Mouse (Mus musculus) forebrain, embryonic 10.5 days (tissue): ENCODE measurements around the gene Zzz3. TPM values are rescaled to one million over a fixed set of nuclear protein-coding genes. Genes with fewer than 3 reads are reported as not detected.
"Not testable (repeated sequence)": the region's sequence is repeated elsewhere in the genome, so short reads cannot be mapped to it uniquely, and the experiment has no call there.

Source experiments
- DNase-seq: peaks from one replicate; pipeline ENCODE4 v3.0.0-alpha.2; 2017; ENCODE audit warnings: low spot score; ENCODE audit errors: extremely low spot score
- H3K27ac ChIP-seq: fragments of 300-500 bp; sonication (generic); 2 replicates; pipeline ENCODE4 v1.5.1; 2016; ENCODE audit warnings: mild to moderate bottlenecking
- H3K27me3 ChIP-seq: fragments of 300-500 bp; sonication (generic); 2 replicates; pipeline ENCODE4 v1.6.1; 2016; ENCODE audit warnings: mild to moderate bottlenecking; ENCODE audit not compliant: poor library complexity, severe bottlenecking
- H3K36me3 ChIP-seq: fragments of 300-500 bp; sonication (generic); replicated peaks from 2 replicates; pipeline ENCODE4 v1.6.1; 2016; ENCODE audit warnings: mild to moderate bottlenecking, moderate library complexity
- H3K4me1 ChIP-seq: fragments of 300-500 bp; sonication (generic); 2 replicates; pipeline ENCODE4 v1.6.1; 2016
- H3K4me3 ChIP-seq: fragments of 300-500 bp; sonication (generic); 2 replicates; pipeline ENCODE4 v1.5.1; 2016; ENCODE audit warnings: mild to moderate bottlenecking, moderate library complexity
- H3K9me3 ChIP-seq: fragments of 300-500 bp; sonication (generic); 2 replicates; pipeline ENCODE4 v1.6.1; 2016; ENCODE audit warnings: mild to moderate bottlenecking, moderate library complexity
- WGBS: fragments of 180-500 bp; shearing (Covaris S2); methylation state at CpG from one replicate; pipeline ENCODE4 v1.1.7; 2016; 5-methylcytosine and 5-hydroxymethylcytosine counted together
- polyA plus RNA-seq: library from polyadenylated mRNA; unstranded; fragments of >200 nt; fragmentation: Nextera tagmentation; extraction: Ambion mirVana; gene quantifications from 2 replicates; pipeline ENCODE4 v1.2.1, GENCODE M21; 2016

Zzz3 gene
- polyA plus RNA-seq, 1 experiment from 2014 or later = 56.4 TPM

DNA sequence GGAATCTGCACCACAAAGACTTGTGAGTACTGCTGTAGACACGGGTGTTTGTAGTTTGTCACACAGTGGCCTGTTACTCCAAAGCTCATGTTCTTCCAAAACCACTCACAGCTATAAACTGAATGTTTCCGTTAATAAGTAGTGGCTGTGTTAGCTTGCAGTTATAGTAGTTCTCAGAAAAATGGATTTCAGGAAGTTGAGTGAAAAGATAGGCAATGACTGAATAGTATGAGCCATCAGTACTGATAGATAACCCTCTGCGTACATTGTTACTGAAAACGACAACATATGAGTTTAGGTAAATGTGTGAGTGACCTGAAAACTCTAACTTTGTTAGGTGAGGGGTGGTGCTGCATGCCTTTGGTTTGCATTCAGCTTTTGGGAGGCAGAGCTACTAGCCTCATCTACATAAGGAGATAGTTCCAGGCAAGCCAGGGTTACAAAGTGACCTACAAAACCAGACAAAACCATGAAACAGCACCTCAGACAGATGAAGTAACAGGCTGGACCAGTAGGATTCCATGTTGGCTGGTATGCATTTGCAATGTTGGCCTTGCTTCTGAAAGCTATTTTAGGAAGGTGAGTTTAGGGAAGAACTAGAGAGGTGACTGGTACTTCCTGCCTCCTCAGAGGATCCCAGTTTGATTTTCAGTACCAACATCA is 10.8 kb downstream of the Zzz3 start:
- WGBS = 87% methylated on average over 4 of the region's 4 CpGs
- H3K27me3 ChIP-seq = no peaks in the 10 kb centered on the region
- no peak overlapping the region for H3K27ac ChIP-seq
- peaks cover 5% of the 10 kb centered on the region for H3K36me3 ChIP-seq
- DNase-seq = no peak
- H3K4me3 ChIP-seq = no peak overlapping the region
- peaks cover 9% of the 10 kb centered on the region for H3K4me1 ChIP-seq
- H3K9me3 ChIP-seq = no peaks in the 10 kb centered on the region

GRCm38 (mm10) chr3:152410980-152411551 is 15.8 kb downstream of the Zzz3 start:
- H3K9me3 ChIP-seq = no peaks in the 10 kb centered on the region
- 0 out of 2 replicates have a peak, but pooled peaks cover 4% of the 10 kb centered on the region for H3K4me1 ChIP-seq
- H3K36me3 ChIP-seq = peaks cover 5% of the 10 kb centered on the region
- DNase-seq = no peak
- WGBS = 89% methylated on average over 7 of the region's 7 CpGs
- H3K27me3 ChIP-seq = no peaks in the 10 kb centered on the region
- H3K27ac ChIP-seq = no peak overlapping the region
- no peak overlapping the region for H3K4me3 ChIP-seq

DNA sequence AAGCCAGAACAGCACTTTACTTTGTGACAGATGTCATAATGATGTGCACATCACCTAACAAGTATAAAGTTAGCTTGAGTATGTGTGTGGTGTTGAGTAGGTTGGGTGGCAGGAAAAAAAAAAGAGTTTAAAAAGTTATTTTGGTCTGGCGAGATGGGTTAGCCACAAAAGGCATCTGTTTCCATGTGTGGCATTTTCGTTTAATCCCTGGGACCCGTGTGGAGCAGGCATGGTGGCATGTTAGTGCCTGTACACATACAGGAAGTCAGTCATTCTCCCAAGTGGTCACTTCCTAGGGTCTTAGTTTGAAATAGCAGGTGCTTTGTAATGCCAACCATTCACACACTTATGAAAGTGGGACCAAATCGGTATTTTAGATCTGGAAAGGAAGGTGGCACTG is 17.1 kb downstream of the Zzz3 start:
- 0 out of 2 replicates have a peak, but pooled peaks cover 4% of the 10 kb centered on the region for H3K4me1 ChIP-seq
- no peak overlapping the region for H3K4me3 ChIP-seq
- H3K27me3 ChIP-seq = no peaks in the 10 kb centered on the region
- no peak overlapping the region for H3K27ac ChIP-seq
- no peak for DNase-seq
- peaks cover 5% of the 10 kb centered on the region for H3K36me3 ChIP-seq
- WGBS = 89% methylated on average over 4 of the region's 4 CpGs
- no peaks in the 10 kb centered on the region for H3K9me3 ChIP-seq

- peaks cover 65% of the 10 kb centered on the region for H3K36me3 ChIP-seq
- no peaks in the 10 kb centered on the region for H3K9me3 ChIP-seq
- 94% methylated on average over 8 of the region's 8 CpGs for WGBS
- DNase-seq = peak; percentile 6
- no peak overlapping the region for H3K27ac ChIP-seq
- H3K27me3 ChIP-seq = no peaks in the 10 kb centered on the region
- no peaks in the 10 kb centered on the region for H3K4me1 ChIP-seq
- H3K4me3 ChIP-seq = no peak overlapping the region
Observed at GRCm38 (mm10) chr3:152428925-152429324, 33.7 kb downstream of the Zzz3 start.

DNA sequence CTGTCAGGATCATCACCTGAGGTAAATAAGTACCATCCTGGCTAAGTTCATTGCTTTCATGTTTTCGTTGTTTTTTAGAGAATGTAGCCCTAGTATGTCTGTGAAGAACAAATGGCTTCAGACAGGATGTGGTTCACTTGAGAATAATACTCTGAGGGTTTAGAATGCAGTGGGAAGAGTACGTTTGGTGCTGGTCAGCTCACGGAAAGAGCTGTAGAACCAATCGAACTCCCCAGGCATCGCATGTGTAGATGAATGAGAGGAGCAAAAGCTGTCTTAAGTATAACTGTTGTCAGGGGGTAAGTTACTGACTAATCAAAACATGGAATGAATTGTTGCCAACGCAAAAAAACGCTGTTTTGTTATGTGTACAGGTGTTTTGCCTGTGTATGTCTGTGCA is 37.4 kb downstream of the Zzz3 start:
- DNase-seq = peak; percentile 5
- H3K9me3 ChIP-seq = no peaks in the 10 kb centered on the region
- no peaks in the 10 kb centered on the region for H3K4me1 ChIP-seq
- H3K27ac ChIP-seq = no peak overlapping the region
- WGBS = 95% methylated on average over 7 of the region's 7 CpGs
- H3K27me3 ChIP-seq = no peaks in the 10 kb centered on the region
- no peak overlapping the region for H3K4me3 ChIP-seq
- peaks cover 71% of the 10 kb centered on the region for H3K36me3 ChIP-seq

DNA sequence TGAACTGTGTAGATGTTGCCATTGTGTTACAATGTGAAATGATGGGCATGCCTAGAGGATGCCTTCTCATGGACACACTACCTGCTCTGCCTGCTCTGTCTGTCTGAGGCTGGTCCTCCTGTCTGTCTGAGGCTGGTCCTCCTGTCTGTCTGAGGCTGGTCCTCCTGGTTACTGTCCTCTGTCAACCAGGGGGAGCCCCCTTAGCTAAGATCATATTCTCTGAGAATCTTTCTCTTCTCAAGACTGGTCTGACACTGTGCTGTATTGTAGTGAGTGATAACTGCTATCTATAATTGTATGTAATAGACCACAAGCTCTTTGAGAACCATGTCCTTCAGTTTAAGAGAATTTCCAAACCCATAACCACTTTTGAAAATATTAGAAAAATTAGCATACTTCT is 40.3 kb downstream of the Zzz3 start:
- Histone ChIP-seq H3K4me1 (no peaks in the 10 kb centered on the region), H3K27me3 (no peaks in the 10 kb centered on the region), H3K27ac (no peak overlapping the region), H3K36me3 (peaks cover 61% of the 10 kb centered on the region), H3K4me3 (no peak overlapping the region), H3K9me3 (no peaks in the 10 kb centered on the region)
- DNase-seq = no peak

DNA sequence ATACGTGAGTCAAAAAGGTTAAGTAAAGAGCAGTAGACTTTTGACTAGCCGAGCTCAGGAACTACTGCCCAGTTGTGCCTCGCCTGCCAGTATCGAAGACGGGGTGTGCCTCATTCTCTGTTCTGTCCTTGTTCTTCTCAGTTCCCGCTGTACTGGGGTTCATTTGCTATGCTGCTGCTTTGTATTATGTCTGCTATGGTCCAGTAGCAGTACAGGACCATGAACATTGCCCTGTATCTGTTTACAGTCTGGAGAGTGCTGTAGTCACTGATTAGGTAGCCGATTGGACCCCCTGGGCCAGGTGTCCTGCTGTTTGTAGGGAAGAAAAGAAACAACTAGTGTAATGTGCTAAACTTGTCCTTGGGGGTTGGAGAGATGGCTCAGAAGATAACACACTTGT is 42.8 kb downstream of the Zzz3 start:
- H3K4me3 ChIP-seq = no peak overlapping the region
- DNase-seq = no peak
- WGBS = 98% methylated on average over 7 of the region's 7 CpGs
- no peaks in the 10 kb centered on the region for H3K9me3 ChIP-seq
- no peaks in the 10 kb centered on the region for H3K27me3 ChIP-seq
- H3K4me1 ChIP-seq = no peaks in the 10 kb centered on the region
- peaks cover 46% of the 10 kb centered on the region for H3K36me3 ChIP-seq
- H3K27ac ChIP-seq = no peak overlapping the region

DNA sequence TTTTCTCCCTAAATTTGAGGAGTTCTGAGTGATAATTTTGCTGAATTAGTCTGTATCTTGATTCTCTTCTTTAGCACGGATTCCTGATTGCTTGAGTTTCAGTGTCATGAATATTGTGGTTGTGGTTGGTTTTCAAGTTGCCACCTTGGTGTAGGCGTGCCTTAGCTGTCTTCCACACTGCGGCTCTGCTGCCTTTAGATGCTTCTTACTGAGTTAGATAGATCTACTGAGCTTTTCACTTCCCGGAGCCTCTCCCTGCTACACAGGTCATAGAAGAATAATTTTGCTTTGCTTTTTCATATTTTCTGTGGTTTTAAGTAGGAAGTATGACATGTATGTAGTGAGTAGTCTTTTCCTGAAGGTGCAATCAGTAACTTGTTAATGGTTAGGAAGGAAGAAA is 47.5 kb downstream of the Zzz3 start:
- DNase-seq = no peak
- no peaks in the 10 kb centered on the region for H3K9me3 ChIP-seq
- H3K4me3 ChIP-seq = no peak overlapping the region
- no peak overlapping the region for H3K27ac ChIP-seq
- peaks cover 13% of the 10 kb centered on the region for H3K36me3 ChIP-seq
- 92% methylated on average over 4 of the region's 4 CpGs for WGBS
- H3K27me3 ChIP-seq = no peaks in the 10 kb centered on the region
- H3K4me1 ChIP-seq = no peaks in the 10 kb centered on the region

- DNase-seq = no peak
- WGBS = 92% methylated on average over 3 of the region's 3 CpGs
- no peaks in the 10 kb centered on the region for H3K9me3 ChIP-seq
- no peaks in the 10 kb centered on the region for H3K27me3 ChIP-seq
- H3K36me3 ChIP-seq = peaks cover 9% of the 10 kb centered on the region
- no peaks in the 10 kb centered on the region for H3K4me1 ChIP-seq
- no peak overlapping the region for H3K4me3 ChIP-seq
- no peak overlapping the region for H3K27ac ChIP-seq
Observed at GRCm38 (mm10) chr3:152444114-152444513, 48.8 kb downstream of the Zzz3 start.

- DNase-seq = no peak
- no peak overlapping the region for H3K27ac ChIP-seq
- no peak overlapping the region for H3K4me3 ChIP-seq
- peaks cover 38% of the 10 kb centered on the region for H3K36me3 ChIP-seq
- WGBS = 97% methylated on average over 1 of the region's 1 CpGs
- H3K4me1 ChIP-seq = no peaks in the 10 kb centered on the region
- H3K9me3 ChIP-seq = no peaks in the 10 kb centered on the region
- H3K27me3 ChIP-seq = no peaks in the 10 kb centered on the region
Observed at GRCm38 (mm10) chr3:152446966-152447365, 51.7 kb downstream of the Zzz3 start.

GRCm38 (mm10) chr3:152453163-152453562 is 57.9 kb downstream of the Zzz3 start:
- H3K4me3 ChIP-seq = no peak overlapping the region
- peaks cover 95% of the 10 kb centered on the region for H3K36me3 ChIP-seq
- DNase-seq = no peak
- WGBS = 86% methylated on average over 3 of the region's 4 CpGs
- no peak overlapping the region for H3K27ac ChIP-seq
- no peaks in the 10 kb centered on the region for H3K9me3 ChIP-seq
- no peaks in the 10 kb centered on the region for H3K27me3 ChIP-seq
- no peaks in the 10 kb centered on the region for H3K4me1 ChIP-seq

DNA sequence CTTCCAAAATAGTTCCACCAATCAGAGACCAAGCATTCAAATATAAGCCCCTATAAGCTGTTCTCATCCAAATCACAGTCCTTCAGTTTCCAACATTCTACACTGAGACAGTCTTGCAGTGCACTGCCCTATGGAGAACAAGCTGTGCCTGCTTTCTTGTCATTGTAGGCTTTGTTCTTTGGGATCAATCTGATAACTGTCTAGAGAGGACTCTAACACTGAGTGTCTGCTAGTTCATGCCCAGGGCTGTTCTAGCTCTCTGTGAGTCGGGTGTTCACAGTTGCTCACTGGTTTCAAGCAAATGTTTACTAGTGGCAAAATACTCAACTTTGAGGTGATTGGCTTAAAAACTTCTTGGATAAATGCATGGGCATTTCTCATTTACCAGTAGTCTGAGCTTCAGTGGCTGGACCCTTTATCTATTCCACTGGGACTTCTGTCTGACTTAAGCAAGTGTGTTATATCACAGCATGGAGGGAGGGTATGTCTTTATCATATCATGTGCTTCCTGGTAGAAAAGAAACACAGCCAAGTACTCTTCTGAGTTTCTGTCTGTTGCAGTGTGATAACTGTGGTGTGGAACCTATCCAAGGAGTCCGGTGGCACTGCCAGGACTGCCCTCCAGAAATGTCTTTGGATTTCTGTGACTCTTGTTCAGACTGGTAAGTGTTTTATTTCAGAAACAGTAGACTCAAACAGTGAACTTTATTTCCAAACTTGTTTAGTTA is 62.2 kb downstream of the Zzz3 start:
- Histone ChIP-seq H3K27me3 (no peaks in the 10 kb centered on the region), H3K9me3 (no peaks in the 10 kb centered on the region)
- DNase-seq = no peak

DNA sequence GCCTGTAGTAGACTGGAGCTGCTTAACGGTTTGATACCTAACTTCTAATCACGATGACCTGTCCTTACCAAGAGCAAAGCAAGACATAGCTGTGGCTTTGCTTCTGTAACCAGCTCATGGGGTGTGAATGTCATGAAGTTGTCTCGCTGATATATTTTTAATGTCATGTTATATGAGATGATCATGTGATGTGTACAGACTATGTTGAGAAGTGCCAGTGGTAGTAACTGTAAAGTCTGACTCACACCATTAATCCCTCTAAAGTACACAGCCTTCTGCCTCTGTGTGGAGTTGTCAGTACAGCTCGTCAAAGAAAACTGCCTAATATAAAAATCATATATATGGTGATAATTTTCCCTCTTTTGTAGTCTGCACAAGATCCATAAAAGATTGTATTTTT is 63.6 kb downstream of the Zzz3 start:
- not testable (repeated sequence) for H3K4me3 ChIP-seq, H3K9me3 ChIP-seq, H3K27ac ChIP-seq, H3K4me1 ChIP-seq, DNase-seq, H3K27me3 ChIP-seq
- 96% methylated on average over 4 of the region's 4 CpGs for WGBS
- peaks cover 91% of the 10 kb centered on the region for H3K36me3 ChIP-seq

More for the DNA sequence above, 62.2 kb downstream of the Zzz3 start:
- Histone ChIP-seq H3K36me3 (peaks cover 91% of the 10 kb centered on the region), H3K27ac (no peak overlapping the region), H3K4me3 (no peak overlapping the region), H3K4me1 (peaks cover 6% of the 10 kb centered on the region; the same call in 1 of the 2 replicates)
- WGBS = 90% methylated on average over 2 of the region's 2 CpGs
